Mouse (Mus musculus) thymus, postnatal 14 days (tissue): ENCODE data around the gene Srrm3.

Experiments
- DNase-seq: peaks from one replicate; pipeline ENCODE4 v3.0.0; 2021

Srrm3 gene

GRCm38 (mm10) chr5:135873753-135874152 is 67.1 kb downstream of the Srrm3 start:
- DNase-seq = no peak

- DNase-seq = peak; percentile 53
These were observed 70.5 kb downstream of the Srrm3 start for GRCm38 (mm10) chr5:135877180-135877579.

GRCm38 (mm10) chr5:135877831-135878231 is 71.1 kb downstream of the Srrm3 start:
- peak; percentile 58 for DNase-seq

- no peak for DNase-seq
These were observed 72.9 kb downstream of the Srrm3 start for GRCm38 (mm10) chr5:135879449-135880158.

GRCm38 (mm10) chr5:135884641-135885040 is 78.0 kb downstream of the Srrm3 start:
- DNase-seq = no peak

- no peak for DNase-seq
These were observed 81.0 kb downstream of the Srrm3 start, which contains the start of gene Hspb1 for GRCm38 (mm10) chr5:135887675-135888102. TSS of gene Hspb1 (plus strand) at chr5:135887919.

- DNase-seq = no peak
These were observed 81.9 kb downstream of the Srrm3 start for GRCm38 (mm10) chr5:135888405-135889215.

GRCm38 (mm10) chr5:135890323-135890722 is 83.6 kb downstream of the Srrm3 start:
- no peak for DNase-seq

GRCm38 (mm10) chr5:135890920-135891319 is 84.2 kb downstream of the Srrm3 start:
- DNase-seq = no peak

- no peak for DNase-seq
These were observed 86.1 kb downstream of the Srrm3 start for GRCm38 (mm10) chr5:135892589-135893351.

GRCm38 (mm10) chr5:135894958-135895357 is 88.3 kb downstream of the Srrm3 start:
- no peak for DNase-seq

GRCm38 (mm10) chr5:135898028-135898427 is 91.3 kb downstream of the Srrm3 start:
- DNase-seq = peak; percentile 72

GRCm38 (mm10) chr5:135898995-135899394 is 92.3 kb downstream of the Srrm3 start:
- DNase-seq = no peak

- no peak for DNase-seq
These were observed 93.1 kb downstream of the Srrm3 start for GRCm38 (mm10) chr5:135899833-135900232.

- no peak for DNase-seq
These were observed 94.0 kb downstream of the Srrm3 start for GRCm38 (mm10) chr5:135900701-135901100.

GRCm38 (mm10) chr5:135901354-135902095 is 94.8 kb downstream of the Srrm3 start:
- DNase-seq = peak; percentile 50

GRCm38 (mm10) chr5:135903058-135903457 is 96.4 kb downstream of the Srrm3 start:
- DNase-seq = no peak

- DNase-seq = peak; percentile 80
These were observed 97.0 kb downstream of the Srrm3 start for GRCm38 (mm10) chr5:135903551-135904151.

GRCm38 (mm10) chr5:135904259-135904658 is 97.6 kb downstream of the Srrm3 start:
- no peak for DNase-seq

- no peak for DNase-seq
These were observed 98.9 kb downstream of the Srrm3 start for GRCm38 (mm10) chr5:135905320-135906225.

- no peak for DNase-seq
These were observed 100.2 kb downstream of the Srrm3 start for GRCm38 (mm10) chr5:135906846-135907245.
